Mouse (Mus musculus): ENCODE measurements around the gene Ndufb4. TPM values are rescaled to one million over a fixed set of nuclear protein-coding genes. Genes with fewer than 3 reads are reported as not detected.
"Not testable (repeated sequence)": the region's sequence is repeated elsewhere in the genome, so short reads cannot be mapped to it uniquely, and the experiment has no call there.

Ndufb4 gene
- total RNA-seq, 4 experiments from 2014 or later: 162 to 263 (median 197) TPM

DNA sequence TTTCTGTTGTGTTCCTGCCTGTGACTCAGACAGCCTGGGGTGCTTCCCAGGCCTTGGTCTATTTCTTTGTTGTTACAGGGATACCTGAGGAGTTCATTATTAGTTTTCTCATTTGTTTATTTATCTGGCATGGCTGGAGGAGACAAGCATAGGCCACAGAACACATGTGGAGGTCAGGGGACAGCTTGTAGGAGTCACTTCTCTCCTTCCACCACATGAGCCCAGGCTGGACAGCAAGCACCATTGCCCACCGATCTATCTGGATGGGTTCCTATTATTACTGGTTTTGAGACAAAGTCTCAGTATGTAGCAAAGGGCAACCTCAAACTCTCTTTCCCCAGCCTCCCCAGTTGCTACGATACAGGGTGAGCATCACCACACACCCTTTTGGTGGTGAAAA, 26.0 kb upstream of the Ndufb4 start:
- DNase-seq (ENCODE audit: low spot score): no peak

DNA sequence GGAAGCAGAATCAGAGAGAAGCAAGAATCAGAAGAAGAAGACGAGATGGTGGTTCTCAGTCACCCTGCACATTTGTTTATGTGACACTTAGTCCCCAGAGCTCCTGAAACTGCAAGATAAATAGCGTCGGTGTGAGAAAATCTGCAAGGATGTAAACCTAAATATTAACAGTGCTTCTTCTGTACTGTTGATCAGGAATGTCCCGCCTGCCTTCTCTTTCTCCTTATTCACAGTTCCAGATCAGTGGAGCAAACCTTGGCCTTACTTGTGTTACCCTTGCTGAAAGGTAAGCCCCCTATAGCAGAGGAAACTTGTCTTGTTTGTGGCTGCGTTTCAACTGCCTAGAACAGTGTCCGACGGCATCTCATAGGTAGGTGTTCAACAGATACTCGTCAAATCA, 23.3 kb upstream of the Ndufb4 start:
- no peak for DNase-seq (ENCODE audit: low spot score)

DNA sequence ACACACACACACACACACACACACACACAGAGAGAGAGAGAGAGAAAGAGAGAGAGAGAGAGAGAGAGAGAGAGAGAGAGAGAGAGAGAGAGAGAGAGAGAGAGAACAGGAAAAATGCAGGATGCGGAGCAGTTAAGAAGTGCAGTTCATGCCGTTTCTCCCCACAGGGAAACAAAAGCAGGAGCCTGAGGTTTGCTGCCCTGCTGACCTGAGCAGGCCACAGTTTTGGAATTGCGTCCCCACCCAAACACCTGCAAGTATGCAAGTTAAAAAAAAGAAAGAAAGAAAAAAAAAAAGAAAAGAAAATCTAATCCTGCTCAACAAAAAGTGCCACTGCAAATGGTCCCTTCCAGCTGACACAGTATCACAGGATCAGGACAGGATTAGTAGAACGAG, 22.4 kb upstream of the Ndufb4 start:
- no peak for DNase-seq (ENCODE audit: low spot score)

DNA sequence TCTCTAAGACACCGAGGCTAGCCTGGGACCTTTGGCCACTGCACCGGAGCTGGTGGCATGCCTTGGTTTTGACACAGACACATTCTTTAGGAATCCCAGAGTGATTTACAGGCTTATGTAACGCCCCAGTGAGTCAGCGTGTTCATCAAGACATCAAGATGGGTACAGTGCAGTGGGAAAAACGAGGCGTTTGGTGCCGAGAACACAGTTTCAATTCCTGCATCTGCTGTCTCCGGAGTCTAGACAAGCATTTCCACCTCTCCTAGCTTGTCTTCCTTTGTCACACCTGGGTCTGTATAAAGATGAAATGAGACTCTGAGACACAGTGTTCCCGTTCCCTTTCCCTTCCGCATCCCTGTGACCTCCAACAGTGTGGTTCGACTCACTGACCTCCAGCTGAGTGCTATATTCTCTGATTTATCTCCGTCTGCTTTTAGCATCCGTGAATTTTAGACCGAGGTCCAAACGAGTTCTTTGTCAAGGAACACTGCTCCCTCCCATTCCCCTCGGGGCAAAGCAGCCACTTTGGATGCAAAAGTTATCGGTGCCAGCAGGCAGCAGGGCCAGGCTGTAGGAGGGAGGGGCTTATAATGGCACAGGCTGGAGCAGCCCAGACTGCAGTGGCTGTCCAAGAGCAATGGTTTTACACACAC, 21.9 kb upstream of the Ndufb4 start:
- DNase-seq (ENCODE audit: low spot score): no peak

DNA sequence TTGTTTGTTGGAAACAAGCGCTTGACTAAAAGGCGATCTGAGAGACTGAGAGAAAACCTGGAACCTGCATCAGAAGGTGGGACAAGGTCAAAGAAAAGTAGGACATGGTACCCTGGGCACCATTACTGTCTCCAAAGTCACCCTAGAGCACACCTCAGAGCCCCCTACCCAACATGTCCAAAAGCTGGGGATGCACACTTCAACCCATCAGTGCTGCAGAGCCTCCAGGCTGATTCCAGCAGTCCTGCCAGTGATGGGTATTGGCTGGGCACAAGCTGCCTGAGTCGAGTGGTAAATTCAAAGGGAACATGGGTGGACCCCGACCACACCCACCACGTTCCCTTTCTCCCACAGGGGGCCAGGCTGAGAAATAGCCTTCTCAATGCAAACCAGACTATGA, 21.1 kb upstream of the Ndufb4 start:
- no peak for DNase-seq (ENCODE audit: low spot score)

DNA sequence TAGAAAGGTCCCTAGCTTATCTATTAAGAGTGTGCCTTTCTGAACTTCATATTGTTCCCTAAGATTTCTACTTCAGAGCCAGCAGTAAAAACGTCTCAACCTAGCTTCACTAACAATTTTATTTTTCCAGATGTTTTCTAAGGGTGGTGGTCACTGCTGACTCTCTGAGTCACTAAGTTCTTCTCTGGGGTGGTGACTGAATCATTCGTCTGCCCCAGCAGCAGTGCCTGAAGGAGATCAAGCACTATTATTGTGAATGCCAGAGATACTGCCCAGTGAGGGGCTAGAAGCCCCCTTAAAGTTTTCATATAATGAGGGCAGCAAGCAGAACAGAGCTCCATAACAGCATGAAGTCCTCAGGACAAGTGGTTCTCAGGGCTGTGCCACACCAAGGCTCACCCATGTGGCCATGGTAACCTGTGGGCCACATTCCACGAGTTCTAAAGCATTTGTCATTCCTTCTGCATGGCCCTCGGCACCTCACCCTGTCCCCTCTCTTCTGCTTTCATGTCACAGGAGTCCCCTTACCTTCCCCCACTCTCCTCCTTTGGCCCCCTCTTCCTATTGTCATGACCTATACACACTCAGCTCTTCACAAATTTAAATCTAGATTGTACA, 16.5 kb upstream of the Ndufb4 start:
- DNase-seq (ENCODE audit: low spot score): no peak

DNA sequence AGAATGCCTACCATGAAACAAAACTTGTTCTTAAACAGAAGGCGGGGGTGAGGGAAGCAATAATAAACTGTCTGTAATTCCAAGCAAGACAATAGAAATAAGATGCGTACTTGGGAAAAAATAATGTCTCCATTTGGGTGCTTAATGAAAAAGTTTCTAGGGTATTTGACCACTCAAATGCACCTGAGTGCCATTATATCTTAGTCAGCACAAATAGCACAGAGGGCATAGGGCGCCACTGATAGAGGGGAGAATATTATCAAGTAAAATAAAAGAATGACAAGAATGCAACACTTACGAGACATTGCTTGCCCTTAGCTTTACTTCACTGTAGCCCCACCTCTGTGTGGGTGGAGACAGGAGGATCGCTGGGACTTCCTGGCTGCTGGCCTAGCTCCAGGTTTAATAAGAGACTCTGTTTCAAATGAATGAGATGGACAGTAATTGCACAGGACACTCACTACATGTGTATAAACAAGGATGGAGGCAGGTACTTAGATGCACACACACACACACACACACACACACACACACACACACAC, 11.2 kb upstream of the Ndufb4 start:
- no peak for DNase-seq (ENCODE audit: low spot score)

DNA sequence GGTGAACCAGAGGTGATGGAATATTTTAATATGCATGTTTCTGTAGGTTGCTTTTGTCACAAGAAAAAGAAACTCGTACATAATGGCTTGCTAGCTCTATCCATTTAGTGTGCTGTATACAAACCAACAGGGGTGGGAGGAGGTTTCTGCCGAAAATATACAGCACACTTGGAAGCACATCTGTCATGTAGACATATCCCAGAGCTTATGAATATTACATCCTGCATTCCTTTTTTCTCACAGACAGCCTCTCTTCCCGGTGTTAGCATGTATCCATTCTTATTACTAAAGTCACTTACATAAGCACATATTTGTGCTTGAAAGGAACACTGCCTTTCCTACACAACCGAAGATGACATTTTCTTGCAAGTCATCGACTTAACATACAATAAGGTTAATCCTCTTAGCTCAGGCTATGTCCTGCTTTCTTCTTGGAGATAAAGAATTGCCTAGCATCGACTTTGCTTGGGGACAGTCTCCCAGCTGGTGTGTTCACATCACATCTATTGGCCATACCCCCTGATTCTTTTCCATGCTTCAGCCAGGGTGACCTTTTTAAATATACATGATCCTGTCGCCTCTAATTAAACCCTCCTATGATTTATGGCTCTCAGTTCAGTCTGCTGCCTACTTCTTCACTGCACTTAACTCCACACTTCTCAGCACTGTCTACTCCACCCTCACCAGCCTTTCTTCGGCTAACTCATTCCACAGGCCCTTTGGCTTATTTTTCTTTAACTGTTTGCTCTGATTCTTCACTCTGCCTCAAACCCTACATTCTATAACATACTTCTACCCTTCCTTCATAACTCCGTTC, 9.6 kb upstream of the Ndufb4 start:
- no peak for DNase-seq (ENCODE audit: low spot score)

DNA sequence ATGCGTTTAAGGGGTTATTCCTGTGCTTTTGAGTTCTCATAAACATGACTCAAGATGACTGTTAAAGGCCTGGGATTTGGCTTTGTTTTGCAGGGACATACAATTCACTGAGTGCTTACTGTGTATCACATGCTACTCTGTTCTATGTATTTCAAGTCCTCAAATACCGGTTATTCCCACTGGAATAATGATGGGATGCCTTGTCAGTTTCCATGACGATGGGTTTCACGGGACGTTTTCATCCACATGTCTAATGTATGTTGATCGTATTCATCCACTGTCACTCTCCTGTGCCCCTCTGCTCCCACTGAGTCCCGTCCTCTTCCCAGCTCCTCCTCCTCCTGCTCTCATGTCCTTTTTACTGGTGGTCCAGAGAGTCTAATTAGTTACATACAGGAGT, 2.5 kb upstream of the Ndufb4 start:
- DNase-seq (ENCODE audit: low spot score): no peak

DNA sequence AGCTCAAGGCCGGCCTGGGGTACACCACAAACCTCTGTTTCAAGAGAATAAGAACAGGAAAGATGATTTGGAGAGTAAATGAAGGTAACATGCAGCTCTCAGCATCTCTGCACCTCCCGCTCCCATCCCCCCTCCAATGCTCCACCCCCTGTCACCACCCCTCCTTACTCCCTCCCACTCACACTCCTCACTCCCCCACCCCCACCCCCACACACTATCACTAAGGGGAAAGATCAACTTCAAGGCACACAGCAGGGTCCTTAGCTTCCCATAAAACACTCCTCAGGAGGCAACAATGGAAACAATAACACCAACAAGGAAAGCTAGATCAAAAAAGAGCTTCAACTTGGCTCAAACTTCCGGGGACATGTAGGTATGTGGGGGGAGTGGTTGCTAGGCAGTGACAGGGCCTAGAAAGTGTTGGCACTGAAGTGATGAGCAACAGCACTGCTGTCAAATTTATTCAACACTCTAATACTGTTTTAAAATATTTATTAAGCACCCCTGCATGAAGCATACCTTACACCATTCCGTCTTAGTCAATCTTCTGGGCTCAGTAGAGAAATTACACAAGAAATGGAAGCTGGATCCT, 1.6 kb upstream of the Ndufb4 start:
- no peak for DNase-seq (ENCODE audit: low spot score)

DNA sequence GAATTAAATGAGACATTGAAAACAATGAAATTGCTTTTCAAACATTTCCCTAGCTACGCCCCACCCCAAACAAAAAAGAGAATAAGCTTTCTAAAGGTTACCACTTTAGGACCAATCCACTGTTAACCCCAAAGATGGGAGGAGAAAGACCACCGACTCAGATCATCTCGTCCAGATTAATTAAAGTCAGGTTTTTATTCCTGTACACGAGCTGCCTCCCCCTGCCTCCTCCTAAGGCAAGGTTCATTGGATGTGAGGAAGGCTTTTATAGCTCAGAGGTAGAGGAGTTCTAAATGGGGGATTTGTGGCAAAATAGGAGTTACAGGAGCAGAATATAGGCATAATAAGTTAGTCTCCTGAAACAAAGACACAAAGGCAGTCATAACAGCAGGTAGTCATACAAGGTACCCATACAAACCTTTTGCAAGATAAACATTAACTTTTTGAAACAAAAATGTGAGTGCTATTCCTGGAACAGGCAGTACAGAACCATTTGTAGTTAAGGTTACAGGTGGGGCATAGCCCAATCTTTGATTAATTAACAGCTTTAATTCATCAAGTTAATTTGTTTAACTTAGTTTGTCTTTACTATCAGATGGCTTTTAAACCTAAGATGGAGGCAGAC, 690 bp upstream of the Ndufb4 start:
- no peak for DNase-seq (ENCODE audit: low spot score)

DNA sequence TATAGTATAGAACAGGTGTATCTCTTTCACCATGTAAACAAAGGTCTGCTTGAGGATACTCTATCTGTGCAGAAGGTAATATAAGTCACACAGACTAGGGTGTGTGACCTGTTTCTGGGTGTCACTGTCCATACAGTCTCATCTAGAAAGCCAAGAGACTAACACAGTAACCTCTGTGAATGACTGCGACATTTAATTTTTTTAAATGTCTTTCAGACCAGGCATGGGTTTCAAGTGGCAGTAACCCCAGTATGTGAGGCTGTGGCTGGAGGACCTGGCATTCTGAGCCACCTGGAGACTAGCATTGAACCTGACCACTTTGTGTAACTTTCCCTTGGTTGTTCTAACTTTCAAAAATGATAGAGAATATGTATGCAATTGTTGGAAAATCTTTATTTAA, 1.2 kb downstream of the Ndufb4 start:
- DNase-seq (ENCODE audit: low spot score): no peak

DNA sequence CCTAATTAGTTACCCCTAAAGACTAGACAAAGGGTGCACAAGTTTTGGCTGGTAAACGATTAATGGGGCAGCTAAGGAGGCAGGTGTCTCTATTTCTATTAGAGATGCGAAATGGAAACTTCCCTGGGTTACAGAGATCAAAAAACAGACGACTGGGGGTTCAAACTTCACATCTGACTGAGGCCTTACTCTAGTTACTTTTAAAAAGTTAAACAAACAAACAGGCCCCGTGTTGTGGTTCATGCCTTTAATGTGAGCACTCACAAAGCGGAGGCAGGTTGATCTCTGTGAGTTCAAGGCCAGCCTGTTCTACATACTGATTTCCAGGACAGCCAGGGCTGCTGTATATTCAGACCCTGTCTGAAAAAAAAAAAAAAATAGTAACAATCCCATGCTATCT, 1.6 kb downstream of the Ndufb4 start:
- no peak for DNase-seq (ENCODE audit: low spot score)

DNA sequence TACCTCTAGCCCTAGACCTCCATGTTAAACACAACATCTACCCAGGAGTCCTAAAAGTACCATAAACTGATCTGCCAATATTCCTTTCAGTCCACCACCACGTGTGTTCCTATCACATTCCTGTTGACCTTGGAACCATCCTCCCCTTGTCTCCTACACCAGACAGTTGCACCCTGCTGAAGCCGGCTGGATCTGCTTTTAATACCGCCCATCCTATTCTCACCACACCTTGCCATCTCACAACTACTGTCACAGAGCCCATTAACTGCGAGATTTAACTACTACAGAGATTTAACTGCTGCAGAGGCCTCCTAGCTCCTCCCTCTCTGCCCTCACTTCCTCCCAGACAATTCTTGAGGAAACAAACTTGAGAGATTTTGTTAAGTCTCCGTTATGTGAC, 2.8 kb downstream of the Ndufb4 start:
- DNase-seq (ENCODE audit: low spot score): no peak

DNA sequence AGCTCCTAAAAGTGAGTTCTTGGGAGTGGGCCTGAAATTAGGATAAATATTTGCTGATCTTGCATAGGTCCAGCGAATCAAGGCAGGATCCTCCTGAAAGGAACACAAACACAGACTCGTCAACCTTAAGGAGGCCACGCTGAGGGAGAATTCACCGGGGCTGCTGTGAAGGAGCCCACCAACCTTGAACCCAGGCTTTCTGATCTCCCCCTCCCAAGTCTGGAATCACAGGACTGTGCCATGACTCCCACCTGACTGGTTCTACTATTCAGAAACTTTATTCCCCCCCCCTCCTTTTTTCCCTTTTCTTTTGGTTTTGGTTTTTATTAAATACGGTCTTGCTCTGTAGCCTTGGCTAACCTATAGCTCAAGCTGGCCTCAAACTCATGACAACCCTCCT, 5.2 kb downstream of the Ndufb4 start:
- DNase-seq (ENCODE audit: low spot score): no peak

DNA sequence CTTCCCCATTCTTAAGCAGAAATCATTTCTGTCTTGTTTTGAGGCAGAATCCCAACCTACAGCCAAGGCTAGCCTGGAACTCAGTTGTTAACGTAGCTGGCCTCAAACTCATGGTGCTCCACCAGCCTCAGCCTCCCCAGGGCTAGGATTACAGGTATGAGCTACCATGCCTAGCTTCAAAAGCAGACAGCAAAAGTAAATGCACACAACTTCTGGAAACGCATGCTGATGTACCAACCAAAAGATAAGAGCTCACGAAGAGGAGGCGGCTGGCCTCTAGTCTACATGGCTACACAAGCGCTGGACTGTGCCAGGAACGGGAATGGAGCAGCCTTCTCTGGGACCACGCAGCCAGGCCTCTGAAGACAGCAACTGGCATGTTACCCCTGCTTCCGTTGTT, 6.3 kb downstream of the Ndufb4 start:
- DNase-seq (ENCODE audit: low spot score): no peak

DNA sequence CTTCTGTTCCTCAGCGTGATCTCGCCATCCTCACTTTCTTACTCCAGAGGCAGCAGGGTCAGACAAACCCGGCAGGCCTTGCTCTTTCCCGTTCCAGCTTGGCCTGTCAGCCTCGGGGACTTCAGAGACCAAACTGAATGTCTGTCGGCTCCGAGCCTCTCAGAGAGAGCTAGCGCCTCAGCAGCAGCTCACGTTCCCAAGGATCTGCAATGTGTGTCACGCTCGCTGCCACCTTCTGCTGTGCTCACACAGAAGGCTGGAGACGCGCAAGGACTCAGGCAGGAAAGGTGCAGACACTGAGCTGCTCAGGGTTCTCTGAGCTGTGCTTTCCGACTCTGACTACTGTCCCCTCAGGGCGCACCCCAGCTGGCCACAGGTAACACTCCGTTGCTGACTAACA, 7.2 kb downstream of the Ndufb4 start:
- no peak for DNase-seq (ENCODE audit: low spot score)

DNA sequence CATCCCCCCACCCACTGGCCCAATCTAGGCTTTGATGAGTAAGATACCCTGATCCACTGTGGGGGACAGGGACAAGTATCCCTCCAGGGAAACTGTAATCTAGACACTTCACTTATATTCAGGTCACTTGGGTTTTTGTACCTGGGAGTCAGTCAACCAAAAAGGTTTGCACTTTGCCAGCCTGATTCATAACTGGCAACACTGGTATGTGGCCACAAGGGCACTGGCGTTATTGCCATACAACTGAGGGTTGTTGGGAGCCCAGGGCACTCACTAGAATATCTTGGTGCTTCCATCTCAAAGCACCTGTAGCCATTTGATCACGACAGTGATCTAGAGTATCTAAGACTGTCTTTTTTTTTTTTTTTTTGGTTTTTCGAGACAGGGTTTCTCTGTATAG, 8.5 kb downstream of the Ndufb4 start:
- no peak for DNase-seq (ENCODE audit: low spot score)

DNA sequence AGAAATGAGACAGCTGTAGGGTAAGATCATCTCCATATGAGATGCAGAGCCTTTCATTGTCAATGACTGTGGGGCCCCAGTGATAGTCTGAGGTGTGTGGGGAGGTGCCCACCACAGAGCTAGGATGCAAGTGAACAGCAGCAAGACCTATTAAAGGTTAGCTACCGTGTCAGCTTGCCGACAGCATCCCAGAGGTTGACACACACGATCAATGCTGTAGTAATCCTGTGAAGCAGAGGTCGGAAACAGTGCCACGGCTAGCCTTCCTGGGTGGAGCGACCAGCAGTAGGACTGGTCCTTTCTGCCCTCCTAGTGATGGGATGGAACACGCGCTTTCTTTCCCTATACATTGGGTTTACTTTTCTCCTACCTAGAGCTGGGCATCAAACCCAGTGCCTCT, 9.0 kb downstream of the Ndufb4 start:
- DNase-seq (ENCODE audit: low spot score): no peak

DNA sequence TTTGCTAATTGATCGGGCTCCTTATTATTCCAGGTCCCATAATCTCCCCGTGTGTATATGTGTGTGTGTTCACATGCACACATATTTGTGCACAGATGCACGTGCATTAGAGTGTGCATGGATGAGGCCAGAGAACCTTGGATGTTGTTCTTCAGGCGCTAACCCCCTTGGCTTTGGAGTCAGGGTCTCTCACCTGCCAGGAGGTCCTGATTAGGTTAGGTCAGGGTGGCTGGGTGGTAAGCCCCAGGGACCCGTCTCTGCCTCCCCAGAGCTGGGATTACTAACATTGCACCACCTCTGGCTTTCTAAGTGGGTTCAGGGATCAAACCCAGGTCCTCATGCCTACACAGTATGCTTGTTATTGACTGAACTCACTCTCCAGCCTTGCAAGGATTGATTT, 9.8 kb downstream of the Ndufb4 start:
- no peak for DNase-seq (ENCODE audit: low spot score)

DNA sequence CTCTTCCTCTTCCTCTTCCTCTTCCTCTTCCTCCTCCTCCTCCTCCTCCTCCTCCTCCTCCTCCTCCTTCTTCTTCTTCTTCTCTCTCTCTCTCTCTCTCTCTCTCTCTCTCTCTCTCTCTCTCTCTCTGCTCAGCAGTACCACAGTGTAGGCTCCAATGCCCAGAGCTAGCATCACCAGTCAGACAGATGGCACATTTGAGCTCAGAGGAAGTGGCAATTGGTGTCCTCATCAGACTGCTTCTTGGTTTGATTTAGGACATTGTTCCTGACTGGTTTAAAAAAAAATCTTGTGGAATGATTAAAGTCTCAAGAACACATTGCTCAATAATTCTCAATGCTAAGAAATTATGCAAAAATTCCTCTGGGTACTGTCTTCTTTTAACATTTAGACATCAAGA, 13.7 kb downstream of the Ndufb4 start:
- not testable (repeated sequence) for DNase-seq (ENCODE audit: low spot score)

DNA sequence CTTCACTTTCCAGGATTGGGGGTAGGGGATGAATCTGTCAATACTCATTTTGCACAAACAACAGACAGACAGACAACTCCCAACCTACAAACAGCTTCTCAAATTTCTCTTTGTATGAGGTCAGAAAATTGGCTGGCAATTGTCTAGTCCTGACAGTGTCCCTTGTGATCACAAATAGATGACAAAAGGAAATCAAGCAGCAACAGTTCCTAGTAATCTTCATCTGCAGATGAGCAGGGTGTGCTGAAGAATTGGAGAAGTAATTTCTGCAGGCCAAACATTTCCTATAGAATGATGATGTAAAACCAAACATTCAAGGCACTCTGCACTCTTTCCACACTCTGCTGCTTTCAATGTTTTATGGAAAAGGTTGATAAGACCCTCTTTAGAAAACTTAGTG, 16.5 kb downstream of the Ndufb4 start:
- DNase-seq (ENCODE audit: low spot score): no peak
